Mouse (Mus musculus): Measurements from ENCODE around the gene Gm10320. TPM values are rescaled to one million over a fixed set of nuclear protein-coding genes. Genes with fewer than 3 reads are reported as not detected.
A peak's percentile ranks its signal among the peaks of the same experiment; 100 is the strongest.

The Gm10320 gene
- total RNA-seq, 2 experiments from 2014 or later = not detected

DNA sequence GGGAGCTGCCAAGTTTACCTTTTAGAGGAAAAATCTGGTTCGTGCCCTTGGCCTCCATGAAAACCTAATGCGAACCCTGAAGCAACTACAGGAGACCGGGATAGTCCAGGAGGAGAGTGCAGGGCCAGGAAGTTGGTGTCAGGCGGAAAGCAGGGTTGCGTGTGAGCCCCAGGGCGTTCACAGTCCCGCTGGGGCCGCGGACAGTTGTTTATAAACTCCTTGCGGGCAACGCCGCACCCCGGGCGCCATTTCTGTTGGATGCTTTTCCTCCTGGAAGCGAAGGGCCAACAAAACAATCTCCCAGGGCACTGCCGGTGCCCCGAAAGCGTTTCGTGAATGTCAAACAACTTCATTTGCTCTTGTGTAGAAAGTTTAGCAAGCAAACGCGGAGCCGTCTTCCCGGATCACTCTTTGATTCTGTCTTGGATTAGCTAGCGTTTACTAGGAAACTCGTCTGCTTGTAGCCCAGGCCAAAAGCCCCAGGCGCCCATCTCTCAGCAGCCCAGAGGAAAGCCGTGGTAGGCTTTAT is 11.1 kb upstream of the Gm10320 start:
- no peak for DNase-seq

DNA sequence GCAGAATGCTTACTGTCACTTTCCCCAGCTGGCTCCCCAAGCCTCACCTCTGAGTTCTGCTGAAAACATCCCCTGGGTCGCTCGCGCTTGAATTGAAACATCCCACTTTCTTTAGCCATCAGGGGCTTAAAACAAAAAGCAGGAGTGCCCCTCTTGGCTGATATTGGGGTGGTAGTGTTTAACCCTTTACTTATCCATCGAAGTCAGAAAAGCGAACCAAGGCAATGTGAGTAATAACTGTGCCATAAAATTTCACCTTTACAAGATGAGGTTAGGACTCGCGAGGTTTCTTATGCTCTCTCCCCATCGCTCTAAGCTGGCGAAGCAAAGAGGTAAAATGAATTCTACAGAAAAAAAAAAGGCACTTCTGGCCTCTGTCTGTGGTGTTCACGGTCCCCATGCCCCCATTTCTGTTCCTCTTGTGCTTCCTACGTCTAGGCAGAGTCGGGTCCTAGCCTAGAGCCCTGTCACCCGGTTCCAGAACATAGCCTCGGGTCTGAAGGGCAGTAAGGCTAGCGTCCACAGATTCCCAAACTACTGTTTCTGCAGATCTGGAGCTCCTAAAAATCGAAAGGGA is 10.5 kb upstream of the Gm10320 start:
- DNase-seq = no peak

DNA sequence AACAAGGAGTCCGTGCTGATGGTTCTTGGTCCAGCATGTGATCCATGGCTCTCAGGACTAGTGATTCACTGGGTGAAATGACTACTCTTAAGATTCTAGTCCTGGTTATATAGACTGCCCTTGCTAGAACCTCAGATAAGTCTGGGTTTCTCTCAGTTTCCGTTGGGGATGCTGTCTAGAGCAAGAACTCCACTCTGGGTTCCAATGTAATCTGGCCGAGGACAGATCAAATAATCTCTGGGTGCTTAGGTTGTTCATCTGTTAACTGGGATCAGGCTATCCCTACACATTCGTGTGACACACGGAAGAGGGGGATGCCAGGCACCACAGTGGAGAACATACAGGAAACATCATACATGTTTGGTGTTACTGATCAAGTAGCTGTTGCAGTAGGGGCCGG is 9.5 kb upstream of the Gm10320 start:
- DNase-seq = no peak

DNA sequence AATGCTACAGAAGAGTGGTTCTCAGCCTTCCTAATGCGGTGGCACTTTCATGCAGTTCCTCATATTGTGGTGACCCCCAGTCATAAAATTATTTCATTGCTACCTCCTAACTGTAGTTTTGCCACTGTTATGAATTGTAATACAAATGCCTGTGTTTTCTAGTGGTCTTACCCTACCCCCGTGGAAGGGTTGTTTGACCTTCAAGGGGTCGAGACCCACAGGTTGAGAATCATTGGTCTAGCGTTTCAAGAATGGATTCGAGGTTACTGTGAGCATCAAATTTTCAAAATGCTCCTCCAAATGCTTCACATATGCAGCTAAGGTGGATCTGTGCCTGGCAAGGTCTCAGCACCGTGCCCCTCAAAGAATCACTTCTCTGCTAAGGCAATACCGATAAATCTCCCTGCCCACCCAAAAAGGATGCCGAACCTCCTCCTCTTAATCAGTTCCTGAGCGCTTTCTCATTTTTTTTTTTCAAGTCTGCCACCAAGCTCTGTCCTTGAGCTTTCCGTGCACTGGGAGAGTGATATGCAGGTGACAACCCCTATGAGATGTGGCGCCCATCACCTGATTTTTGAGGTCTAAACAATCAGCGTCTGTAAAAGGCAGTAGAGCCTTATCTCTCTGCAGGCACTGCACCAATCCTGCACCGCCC is 8.8 kb upstream of the Gm10320 start:
- DNase-seq = no peak

DNA sequence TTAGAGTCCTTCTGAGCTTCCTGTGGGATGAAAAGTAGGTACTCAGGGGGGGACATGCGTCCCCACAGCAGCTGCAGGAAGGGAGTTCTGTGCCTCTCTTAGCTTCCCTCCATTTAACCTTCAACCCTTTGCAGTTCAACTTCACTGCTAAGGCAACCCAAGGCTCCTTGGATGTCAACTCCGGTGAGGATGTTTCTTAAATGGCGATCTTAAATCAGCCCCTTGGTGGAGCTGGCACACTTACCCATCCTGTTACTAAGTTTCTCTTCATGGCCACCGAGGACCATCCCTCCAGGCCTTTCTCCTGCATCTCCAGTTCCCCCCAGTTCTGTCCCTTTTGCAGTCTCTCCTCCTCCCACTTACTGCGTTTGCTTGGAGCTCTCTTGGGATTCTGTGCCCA is 6.8 kb upstream of the Gm10320 start:
- DNase-seq = no peak

DNA sequence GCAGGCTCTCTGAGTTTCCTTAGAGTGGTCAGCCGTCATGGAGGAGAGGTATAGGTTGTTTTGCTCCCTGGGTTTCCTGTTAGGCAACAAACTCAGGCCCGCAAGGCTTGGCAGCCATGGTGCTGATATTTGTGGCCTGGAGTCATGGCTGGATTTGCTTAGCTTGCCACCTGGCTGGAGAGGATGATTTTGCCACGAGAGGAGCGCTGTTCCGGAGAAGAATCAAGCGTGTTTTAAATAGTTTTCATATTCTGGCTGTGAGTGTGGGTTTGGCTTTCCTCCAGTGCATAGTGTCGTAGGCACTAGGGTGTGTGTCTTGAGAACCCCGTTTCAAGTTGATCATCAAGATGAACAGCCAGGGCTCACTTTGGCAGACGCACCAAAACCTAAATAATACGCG is 6.3 kb upstream of the Gm10320 start:
- DNase-seq = no peak

DNA sequence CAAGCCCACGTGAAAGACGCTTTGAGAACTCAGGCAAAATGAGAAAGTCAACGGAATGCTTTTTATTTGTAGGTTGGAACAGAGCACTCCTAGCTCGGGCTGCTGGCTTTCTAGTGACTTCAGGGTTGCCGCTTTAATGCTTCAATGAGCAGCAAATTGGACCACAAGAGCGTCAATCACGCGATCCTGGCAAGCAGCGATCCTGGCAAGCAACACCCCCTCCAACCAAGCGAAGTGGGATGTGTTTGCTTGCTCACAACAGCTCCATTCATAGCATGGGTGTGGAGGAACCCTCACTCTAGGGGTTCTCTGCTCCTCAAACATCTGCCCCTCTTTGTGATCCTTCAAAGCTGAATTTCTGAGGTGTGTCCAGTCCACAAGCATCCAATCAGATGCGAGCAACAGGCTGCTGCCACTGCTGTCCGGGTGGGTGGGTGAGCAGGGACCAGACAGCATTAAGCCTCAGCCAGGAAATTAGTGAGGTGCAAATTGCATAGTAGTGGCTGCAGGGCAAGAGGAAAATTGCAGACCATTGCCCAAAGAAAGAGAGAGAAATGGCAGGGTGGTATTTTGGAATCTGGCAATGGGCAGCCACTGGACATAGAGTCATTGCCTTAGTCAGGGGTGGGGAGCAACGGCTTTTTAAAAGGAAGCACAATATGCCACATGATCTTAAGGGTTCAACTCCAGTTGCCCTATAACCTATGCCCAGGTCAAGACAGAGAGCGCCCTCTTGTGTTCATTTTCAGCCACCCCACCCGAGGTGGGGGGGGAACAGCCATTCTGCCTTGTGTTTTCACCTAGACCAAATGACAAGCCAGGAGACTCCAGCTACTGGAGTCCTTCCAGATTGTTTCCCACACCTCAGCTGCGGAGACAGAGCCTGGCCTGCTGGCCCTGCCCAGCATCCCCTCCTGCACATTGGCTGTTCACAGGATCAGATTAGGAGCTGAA is 5.4 kb upstream of the Gm10320 start:
- no peak for DNase-seq

DNA sequence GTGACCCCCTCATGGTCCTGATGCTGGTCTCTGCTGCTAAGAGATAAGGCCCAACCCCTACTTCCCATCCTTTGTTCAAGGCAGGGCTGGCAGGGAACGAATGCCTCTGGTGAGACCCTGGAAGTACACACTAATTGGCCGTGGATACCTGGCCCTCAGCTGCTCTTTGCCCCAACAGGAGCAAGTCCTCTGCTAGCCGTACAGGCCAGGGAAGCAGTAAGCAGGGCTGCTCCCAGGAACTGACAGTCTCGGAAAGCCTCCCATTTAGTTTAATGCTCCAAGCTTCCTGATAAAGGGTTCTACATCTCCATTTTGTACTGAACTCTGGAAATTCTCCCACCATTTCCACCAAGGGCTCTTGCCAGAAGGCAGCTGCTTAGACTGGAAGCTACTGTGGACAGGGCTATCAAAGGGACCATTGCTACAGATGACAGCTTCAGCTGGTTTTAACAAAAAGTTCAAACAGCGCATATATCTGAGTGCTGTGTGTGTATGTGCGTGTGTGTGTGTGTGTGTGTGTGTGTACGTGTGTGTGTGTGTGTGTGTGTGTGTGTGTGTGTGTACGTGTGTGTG is 2.8 kb upstream of the Gm10320 start:
- no peak for DNase-seq

DNA sequence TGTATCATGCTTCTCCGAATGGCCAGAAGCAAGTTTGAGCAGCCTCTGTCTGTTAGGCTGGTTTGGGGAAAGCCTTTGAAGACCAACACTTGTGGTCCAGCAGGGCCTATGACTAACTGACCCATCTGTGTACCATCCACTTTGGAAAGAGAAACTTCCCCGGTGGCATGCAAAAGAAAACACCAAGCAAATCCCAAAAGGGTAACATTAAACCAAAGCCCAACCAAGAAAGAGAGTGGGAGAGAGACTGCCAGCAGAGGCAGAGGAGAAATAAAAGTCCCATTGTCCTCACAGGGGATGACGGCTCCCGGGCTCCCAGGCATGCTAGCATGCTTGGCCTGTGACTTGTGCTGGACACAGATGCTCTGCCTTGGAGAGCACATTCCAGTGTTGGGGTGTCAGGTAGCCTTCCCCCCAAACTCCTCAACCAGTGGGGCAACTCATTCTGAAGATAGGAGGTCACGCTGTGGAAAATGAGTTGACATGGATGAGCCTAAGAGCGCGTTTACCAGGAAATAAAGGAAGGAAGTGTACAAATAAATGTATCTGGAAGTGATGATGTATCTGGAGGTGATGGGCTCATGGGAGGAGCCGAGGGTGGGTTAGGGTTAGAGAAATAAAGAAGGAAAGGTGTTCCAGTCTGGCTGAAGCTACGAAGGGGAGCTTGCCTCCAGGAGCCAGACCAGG is 911 bp upstream of the Gm10320 start:
- DNase-seq = no peak

DNA sequence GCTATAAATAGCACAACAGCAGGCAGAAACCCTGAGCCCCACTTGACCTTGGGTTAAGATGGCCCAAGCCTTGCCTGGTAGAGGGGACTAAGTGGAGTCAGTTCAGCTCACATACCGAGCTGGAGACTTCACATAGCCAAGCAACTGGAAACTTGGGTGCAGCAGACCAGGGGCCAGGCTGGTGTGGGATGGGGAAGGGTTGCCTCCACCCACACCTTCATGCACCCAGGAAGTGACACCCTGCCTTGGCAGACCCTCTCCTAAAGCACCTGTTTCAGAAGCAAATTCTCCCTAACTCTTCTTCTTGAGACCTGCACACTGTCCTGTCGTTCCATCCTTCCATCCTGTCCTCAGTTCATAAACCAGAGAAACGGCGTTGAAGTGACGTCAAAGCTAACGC is 5.1 kb downstream of the Gm10320 start:
- DNase-seq = no peak

DNA sequence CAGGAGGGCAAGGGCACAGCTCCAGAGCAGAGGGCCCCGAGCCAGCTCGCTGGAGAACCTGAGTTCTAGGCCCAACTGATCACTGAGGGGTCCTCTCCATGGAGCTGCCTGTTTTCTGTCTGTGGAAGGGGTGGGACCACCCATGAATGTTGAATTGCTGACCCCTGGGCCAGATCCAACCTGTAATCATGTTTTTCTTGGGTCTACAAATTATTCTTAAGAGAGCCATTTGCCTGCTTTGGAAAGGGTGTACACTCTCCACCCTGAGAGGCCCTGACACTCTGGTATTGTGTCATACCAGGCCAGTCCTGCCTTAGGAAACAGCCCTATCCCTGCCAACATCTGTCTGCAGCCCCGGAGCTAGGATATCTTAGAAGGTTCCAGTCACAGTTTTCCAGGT is 5.6 kb downstream of the Gm10320 start:
- DNase-seq = no peak

DNA sequence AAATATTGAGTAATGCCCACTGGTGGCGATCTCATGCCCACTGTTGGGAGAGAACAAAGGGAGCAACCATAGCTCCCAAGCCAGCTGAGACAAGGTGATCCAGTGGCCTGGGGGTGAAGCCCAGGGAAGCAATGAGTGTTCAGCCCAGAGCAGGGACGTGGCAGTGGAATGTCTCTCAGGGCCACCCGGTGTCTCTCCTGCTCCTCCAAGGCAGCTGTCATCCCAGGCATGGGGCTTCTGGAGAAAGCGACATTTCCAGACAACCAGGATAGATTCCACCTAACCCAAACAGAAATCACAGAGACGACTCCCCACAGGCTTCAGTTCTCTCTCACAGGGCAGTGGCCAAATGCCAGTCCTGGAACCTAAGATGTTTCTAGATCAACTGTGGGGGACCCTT is 6.4 kb downstream of the Gm10320 start:
- no peak for DNase-seq

DNA sequence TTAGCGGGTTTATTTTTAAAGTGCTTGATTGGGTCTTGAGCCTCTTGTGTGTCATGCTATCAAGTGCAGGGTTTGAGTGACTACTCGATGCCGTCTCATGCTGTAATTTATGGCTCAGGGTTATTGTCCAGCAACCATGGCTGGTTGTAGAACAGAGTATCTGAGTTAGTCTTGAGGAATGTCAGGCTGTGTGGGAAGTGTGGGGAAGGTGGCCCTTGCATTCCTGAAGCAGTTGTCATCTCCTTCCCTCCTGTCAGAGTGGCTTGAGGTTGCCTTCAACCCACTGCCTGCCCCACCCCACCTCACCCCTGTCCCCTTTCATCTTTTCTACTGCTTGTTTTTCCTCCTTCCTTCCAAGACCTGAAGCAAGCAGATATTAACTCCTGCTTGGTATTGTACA is 13.8 kb downstream of the Gm10320 start:
- no peak for DNase-seq

DNA sequence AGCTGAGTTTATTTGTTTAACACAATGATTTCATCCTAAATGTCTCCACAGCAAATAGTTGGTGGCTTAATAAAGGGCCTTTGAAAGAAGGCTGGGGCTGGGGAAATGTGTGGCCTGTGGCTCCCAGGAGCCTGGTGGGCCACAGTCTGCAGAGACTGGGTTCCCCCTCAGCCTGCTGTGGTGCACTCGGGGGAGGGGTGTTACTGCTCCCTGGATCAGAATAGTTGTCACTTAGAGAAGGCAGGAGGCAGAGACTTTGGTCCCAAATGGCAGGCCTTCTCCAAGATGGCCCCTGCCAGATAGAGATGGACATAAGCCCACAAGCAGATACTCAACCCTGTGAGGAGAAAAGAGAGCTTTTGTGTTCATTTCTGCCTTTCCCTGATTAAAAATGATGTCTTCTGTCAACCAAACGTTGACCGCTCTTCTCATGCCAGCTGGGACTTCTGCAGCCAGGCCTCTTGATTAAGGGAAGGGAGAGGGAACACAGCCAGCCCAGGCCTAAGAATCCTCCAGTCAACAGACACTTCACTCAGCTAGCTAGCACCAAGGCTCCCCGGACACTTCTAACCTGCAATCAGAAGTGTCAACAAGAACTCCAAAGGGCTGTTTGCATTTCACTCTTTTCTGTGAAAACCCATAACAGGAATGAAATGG is 14.8 kb downstream of the Gm10320 start:
- no peak for DNase-seq

DNA sequence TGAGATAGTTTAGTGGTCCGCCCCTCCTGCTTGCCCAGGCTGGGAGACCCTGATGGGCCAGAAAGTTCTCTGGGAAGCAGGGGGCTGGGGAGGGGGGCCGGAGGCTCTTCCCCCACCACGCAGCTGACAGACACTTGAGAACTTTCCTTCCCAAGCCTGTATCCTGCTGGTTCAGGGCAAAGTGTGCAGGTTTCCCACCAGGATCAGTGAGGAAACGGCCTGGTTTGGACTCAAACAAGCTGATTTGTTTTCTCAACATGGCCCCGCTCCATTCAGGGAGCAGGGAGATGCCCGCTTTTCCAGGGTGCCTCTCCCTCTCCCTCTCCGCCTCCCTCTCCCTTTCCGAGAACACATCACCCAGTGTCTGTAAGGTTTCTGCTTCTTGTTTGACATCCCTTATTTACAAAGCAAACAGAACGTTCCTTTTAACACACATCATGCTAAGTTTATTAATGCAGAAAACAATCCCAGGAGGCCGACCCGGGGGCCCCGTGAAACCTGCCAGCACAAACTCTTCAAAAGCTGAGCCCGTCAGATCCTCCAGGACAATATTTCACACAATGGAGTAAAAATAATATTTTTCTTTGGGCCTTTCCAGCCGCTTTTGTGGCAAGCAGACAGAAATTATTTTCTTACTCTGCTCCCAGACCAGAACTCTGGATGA is 15.5 kb downstream of the Gm10320 start:
- DNase-seq = no peak

DNA sequence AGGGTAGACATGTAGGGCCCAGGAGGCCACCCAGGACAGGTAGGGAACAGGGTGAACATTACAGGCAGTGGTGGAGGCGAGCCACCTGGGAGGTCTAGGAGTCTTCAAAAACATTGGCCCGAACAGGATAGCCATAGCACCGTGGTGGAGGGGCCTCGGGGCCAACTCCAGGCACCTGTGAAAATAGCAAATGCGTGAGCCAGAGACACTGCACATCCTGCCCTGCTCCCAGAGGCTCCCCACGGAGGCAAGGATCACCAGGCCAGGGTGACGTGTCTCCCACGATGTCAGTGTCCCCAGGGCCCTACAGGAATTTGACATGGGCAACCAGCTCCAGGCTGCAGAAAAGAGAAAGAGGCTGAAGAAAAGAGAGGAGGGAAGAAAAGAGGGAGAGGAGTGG is 16.1 kb downstream of the Gm10320 start:
- no peak for DNase-seq

DNA sequence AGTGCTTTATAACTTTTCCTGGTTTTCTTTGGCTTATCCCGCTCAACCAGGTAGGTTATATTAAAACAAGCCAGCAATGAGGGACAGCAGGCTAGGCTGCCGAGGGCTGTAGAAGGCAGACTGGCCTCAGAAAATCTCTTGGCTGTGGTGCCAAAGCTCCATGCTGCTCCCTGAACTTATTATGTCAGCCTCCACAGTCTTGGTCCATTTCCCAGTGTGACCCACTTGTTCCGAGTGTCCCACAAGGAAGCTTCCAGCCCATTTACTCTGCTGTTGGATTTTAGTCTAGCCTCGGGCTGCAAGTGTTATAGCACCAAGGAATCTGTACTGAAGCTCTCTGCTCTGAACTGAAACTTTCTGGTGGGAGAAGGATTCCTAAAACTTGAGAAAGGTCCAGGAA is 18.8 kb downstream of the Gm10320 start:
- no peak for DNase-seq

DNA sequence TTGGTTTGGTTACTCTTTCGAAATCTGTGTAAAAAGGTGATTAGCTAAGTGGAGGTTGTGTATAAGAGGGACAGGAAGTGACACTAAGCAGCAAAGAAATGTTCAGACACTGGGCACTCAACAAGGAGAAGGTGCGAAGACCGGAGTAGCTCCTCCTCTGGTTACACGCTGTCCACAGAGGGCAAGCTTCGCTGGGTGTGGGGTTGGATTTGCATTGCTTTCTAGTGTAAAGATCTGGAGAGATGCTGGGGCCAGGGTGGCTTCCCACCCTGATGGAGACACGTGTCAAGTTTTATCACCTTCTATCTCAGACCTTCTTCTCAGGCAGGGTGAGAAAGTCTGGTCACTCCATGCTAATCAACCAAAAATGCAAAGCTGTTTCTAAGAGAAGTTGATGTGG is 20.0 kb downstream of the Gm10320 start:
- DNase-seq = no peak

DNA sequence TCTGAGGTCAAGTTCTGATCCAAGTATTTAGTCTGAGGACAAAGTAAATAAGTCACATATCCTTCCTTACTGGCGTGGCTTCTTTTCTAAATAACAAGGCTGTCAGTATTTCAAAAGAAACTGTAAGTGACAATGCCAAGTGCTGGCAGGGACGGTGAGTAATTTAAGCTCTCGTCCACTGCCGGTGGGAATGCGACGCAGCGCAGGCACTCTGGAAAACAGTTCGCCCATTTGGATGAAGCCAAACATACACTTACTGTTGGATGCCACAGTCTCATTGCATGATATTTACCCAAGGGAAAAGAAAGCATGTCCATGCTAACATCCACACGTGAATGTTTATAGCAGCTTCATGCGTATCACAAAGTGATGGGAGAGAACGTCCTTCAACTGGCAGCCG is 21.5 kb downstream of the Gm10320 start:
- no peak for DNase-seq

DNA sequence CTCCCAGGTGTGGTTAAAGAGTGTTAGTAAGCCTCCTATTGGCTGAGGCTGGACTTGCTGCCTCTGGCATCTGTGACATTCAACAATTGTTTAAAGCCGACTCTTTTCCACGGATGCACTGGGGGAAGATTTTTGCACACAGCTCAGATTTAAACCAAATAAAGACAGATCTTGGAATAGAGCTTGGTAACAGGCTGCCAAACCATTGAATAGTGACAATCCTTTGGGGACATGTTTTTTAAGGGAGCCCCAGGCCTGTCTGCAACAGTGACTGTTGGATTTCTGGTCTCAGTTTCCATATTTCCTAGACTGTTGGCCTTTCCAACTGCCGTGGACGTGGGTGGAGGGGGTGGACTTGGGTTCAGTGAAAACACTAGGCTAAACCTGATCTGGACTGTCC is 21.9 kb downstream of the Gm10320 start:
- DNase-seq = peak in 1 of 2 experiments; percentile 5

DNA sequence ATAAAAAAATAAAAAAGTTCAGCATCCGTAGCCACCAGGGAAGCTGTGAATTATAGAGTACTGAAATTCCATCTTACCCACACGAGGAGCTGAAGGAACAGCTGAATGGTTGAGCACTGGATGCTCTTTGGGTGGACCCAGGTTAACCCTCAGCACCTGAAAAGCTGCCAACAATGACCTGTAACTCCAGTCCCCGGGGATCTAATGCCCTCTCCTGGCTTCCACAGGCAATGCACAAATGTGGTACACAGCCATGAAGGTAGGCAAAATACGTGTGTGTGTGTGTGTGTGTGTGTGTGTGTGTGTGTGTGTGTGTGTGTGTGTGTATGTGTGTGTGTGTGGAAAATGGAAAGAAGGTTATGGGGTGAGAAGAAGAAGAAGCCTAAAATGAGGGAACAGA is 30.3 kb downstream of the Gm10320 start:
- DNase-seq = no peak

All from layer of hippocampus, postnatal 36 days (tissue).